20 mouse cellular contexts compared by ENCODE assay signal in the genomic region with DNA sequence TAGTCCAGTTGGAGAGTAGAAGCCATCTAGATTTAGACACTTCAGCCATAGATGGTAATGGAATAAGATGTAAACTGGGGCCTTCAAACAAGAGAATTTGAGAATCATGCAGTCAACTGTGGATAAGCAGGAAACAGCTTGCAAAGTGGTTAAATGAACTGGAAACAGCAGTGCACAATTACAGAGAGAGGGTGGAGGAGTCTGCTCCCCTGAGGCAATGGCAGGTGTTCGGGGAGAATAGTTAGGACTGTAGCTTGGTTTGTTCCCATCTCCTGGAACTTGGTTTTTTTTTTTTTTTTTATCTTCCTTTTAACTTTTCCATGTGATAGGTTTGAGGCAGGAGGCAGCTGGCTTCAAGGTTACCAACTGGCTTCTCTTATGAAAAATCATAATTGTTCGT.
DNase-seq lines count a peak whose midpoint lies in the region; ATAC-seq and TF ChIP-seq lines count a peak whose summit lies in the region.
"Had no signal": no experiment of that assay in that cellular context is flagged by ENCODE, and none has a peak within 500 bp of the region (broad histone marks: within the 10 kb centered on the region; RNA-seq: fewer than 3 reads in every experiment).

No protein-coding gene starts in this region.

- TF ChIP-seq EP300 in CH12.LX (IDR thresholded peaks at IDR 0.05; ENCODE audit: low read length) = 0 out of 2 replicates have a peak, but pooled peaks have one; percentile 26
- no peak for TF ChIP-seq EP300 in heart, adult 2 months (IDR thresholded peaks at IDR 0.05; ENCODE audit: insufficient read depth, low read depth, low read length)

- no peak for TF ChIP-seq CTCF in kidney, adult 2 months (conservative IDR thresholded peaks at IDR 0.05; ENCODE audit: insufficient read depth, insufficient read length, low read depth, low read length)
- TF ChIP-seq CTCF in CH12.LX (conservative IDR thresholded peaks at IDR 0.05 in 1 of 2, IDR thresholded peaks at IDR 0.05 in 1 of 2; ENCODE audit: low read depth in 2 of 2, low read length in 2 of 2) = no peak
- no peak for TF ChIP-seq CTCF in heart, adult 2 months (IDR thresholded peaks at IDR 0.05)

- DNase-seq in kidney, adult 2 months = peak; percentile 2
- no peak for DNase-seq in kidney, adult 11 months
- peak; percentile 38 for DNase-seq in 416B (ENCODE audit: low read depth)
- peak; percentile 5 for DNase-seq in CH12.LX (ENCODE audit: extremely low read depth)
- peak; percentile 82 for DNase-seq in embryonic facial prominence, embryonic 14.5 days (ENCODE audit: low spot score)
- no peak for DNase-seq in thymus, postnatal 10 days (ENCODE audit: low spot score in 2 of 2)
- no peak for DNase-seq in heart, adult 2 months
- DNase-seq: cerebellum, adult 11 months; heart, adult 11 months; kidney, adult 18-20 months; layer of hippocampus, adult 9-11 months; lung, adult 2 months; right cerebral cortex, postnatal 4 days; thymus, postnatal 14 days had no signal

- H3K27ac ChIP-seq in kidney, adult 2 months (ENCODE audit: insufficient read depth, low read depth, low read length) = no peak overlapping the region; the same call in 1 of the 2 replicates
- H3K27ac ChIP-seq in CH12.LX (ENCODE audit: insufficient read depth, low read depth) = no peak overlapping the region
- no peak overlapping the region for H3K27ac ChIP-seq in embryonic facial prominence, embryonic 14.5 days (replicated peaks; ENCODE audit: low read depth, low read length)
- no peak overlapping the region for H3K27ac ChIP-seq in heart, adult 2 months
- H3K27ac ChIP-seq: forebrain, embryonic 13.5 days; heart, embryonic 15.5 days; hindbrain, embryonic 14.5 days; macrophage; midbrain, embryonic 13.5 days; stomach, embryonic 15.5 days had no signal

- no peaks in the 10 kb centered on the region for H3K9me3 ChIP-seq in CH12.LX (replicated peaks; ENCODE audit: low read length)
- H3K9me3 ChIP-seq in embryonic facial prominence, embryonic 14.5 days (ENCODE audit: control insufficient read depth, low read length) = no peaks in the 10 kb centered on the region
- H3K9me3 ChIP-seq: forebrain, embryonic 13.5 days; heart, embryonic 15.5 days; midbrain, embryonic 13.5 days; stomach, embryonic 15.5 days had no signal

- intact Hi-C loops in heart, adult 2 months (cut with DNase I) = no loop called here

- H3K9ac ChIP-seq in CH12.LX (ENCODE audit: insufficient read depth, low read depth) = no peak overlapping the region
- H3K9ac ChIP-seq in embryonic facial prominence, embryonic 14.5 days (ENCODE audit: low read depth, low read length) = no peak overlapping the region
- no peak overlapping the region for H3K9ac ChIP-seq in heart, adult 2 months (ENCODE audit: low read depth, low read length)
- H3K9ac ChIP-seq: forebrain, embryonic 13.5 days; heart, embryonic 15.5 days; hindbrain, embryonic 14.5 days; midbrain, embryonic 13.5 days; stomach, embryonic 15.5 days had no signal

- dilution Hi-C loops in CH12.LX (cut with MboI; ENCODE audit: extremely low pct_ligation_motif_present, extremely low pct_unique_long_range_greater_than_20kb, low sequenced_read_pairs) = no loop called here

- 56% methylated on average over 2 of the region's 2 CpGs for WGBS in kidney, adult 2 months
- 57% methylated on average over 2 of the region's 2 CpGs for WGBS in embryonic facial prominence, embryonic 14.5 days
- 65% methylated on average over 2 of the region's 2 CpGs for WGBS in heart, adult 2 months

- peaks cover 4% of the 10 kb centered on the region; the same call in 1 of the 2 replicates for H3K4me1 ChIP-seq in kidney, adult 2 months (ENCODE audit: control insufficient read depth, insufficient read depth, low read length)
- H3K4me1 ChIP-seq in CH12.LX (ENCODE audit: control insufficient read depth in 1 of 2, insufficient read depth in 2 of 2) = peaks cover 0 to 9% of the 10 kb centered on the region in 2 experiments; a peak in 2 of 4 replicates
- H3K4me1 ChIP-seq in embryonic facial prominence, embryonic 14.5 days (ENCODE audit: control insufficient read depth, insufficient read depth, low read length) = no peaks in the 10 kb centered on the region
- peaks cover 1% of the 10 kb centered on the region; the same call in 1 of the 2 replicates for H3K4me1 ChIP-seq in heart, adult 2 months (ENCODE audit: control insufficient read depth, insufficient read depth, low read length)
- H3K4me1 ChIP-seq: forebrain, embryonic 13.5 days; heart, embryonic 15.5 days; midbrain, embryonic 13.5 days; stomach, embryonic 15.5 days had no signal

- peak; percentile 92 for ATAC-seq in embryonic facial prominence, embryonic 14.5 days (ENCODE audit: low read depth)
- ATAC-seq: forebrain, embryonic 13.5 days; midbrain, embryonic 13.5 days had no signal

- no peaks in the 10 kb centered on the region for H3K27me3 ChIP-seq in kidney, adult 2 months (replicated peaks; ENCODE audit: control insufficient read depth, insufficient read depth, low read length)
- H3K27me3 ChIP-seq in CH12.LX (replicated peaks) = no peaks in the 10 kb centered on the region
- H3K27me3 ChIP-seq in embryonic facial prominence, embryonic 14.5 days (replicated peaks; ENCODE audit: control insufficient read depth, insufficient read depth, low read length) = no peaks in the 10 kb centered on the region
- no peaks in the 10 kb centered on the region for H3K27me3 ChIP-seq in heart, adult 2 months (ENCODE audit: control insufficient read depth, insufficient read depth, low read length)
- H3K27me3 ChIP-seq: forebrain, embryonic 13.5 days; heart, embryonic 15.5 days; midbrain, embryonic 13.5 days; stomach, embryonic 15.5 days had no signal

- no peak for TF ChIP-seq POLR2A in kidney, adult 2 months (IDR thresholded peaks at IDR 0.05; ENCODE audit: low read depth, low read length)
- no peak for TF ChIP-seq POLR2A in CH12.LX (IDR thresholded peaks at IDR 0.05; ENCODE audit: low read depth, low read length)
- TF ChIP-seq POLR2A in heart, adult 2 months (IDR thresholded peaks at IDR 0.05; ENCODE audit: insufficient read depth, low read depth, low read length) = no peak

- in situ Hi-C loops in CH12.LX (cut with MboI; ENCODE audit: low pct_ligation_motif_present, low pct_unique_long_range_greater_than_20kb, low sequenced_read_pairs) = no loop called here

- H3K4me2 ChIP-seq in CH12.LX (ENCODE audit: insufficient read depth, low read depth, poor library complexity, severe bottlenecking) = no peak overlapping the region
- no peak overlapping the region for H3K4me2 ChIP-seq in embryonic facial prominence, embryonic 14.5 days (ENCODE audit: low read depth, low read length)
- H3K4me2 ChIP-seq: forebrain, embryonic 13.5 days; heart, embryonic 15.5 days; hindbrain, embryonic 14.5 days; midbrain, embryonic 13.5 days; stomach, embryonic 15.5 days had no signal

- no peak for TF ChIP-seq RAD21 in CH12.LX (IDR thresholded peaks at IDR 0.05; ENCODE audit: low read depth, low read length)

- H3K36me3 ChIP-seq in kidney, adult 2 months (ENCODE audit: control insufficient read depth, insufficient read depth, low read length) = no peaks in the 10 kb centered on the region
- H3K36me3 ChIP-seq in CH12.LX (replicated peaks in 1 of 2; ENCODE audit: control insufficient read depth in 1 of 2, insufficient read depth in 1 of 2, low read length in 1 of 2) = no peaks in the 10 kb centered on the region
- H3K36me3 ChIP-seq in embryonic facial prominence, embryonic 14.5 days (ENCODE audit: control insufficient read depth, insufficient read depth, low read length) = no peaks in the 10 kb centered on the region
- no peaks in the 10 kb centered on the region for H3K36me3 ChIP-seq in heart, adult 2 months (ENCODE audit: control insufficient read depth, insufficient read depth, low read length)
- H3K36me3 ChIP-seq: heart, embryonic 15.5 days; midbrain, embryonic 13.5 days; stomach, embryonic 15.5 days had no signal

- H3K4me3 ChIP-seq in kidney, adult 2 months (ENCODE audit: insufficient read depth, low read depth, low read length) = no peak overlapping the region
- H3K4me3 ChIP-seq in CH12.LX (replicated peaks in 1 of 3; ENCODE audit: low read depth in 2 of 3, low read length in 2 of 3, poor library complexity in 1 of 3) = no peak overlapping the region
- H3K4me3 ChIP-seq in embryonic facial prominence, embryonic 14.5 days (ENCODE audit: low read depth, low read length) = no peak overlapping the region
- no peak overlapping the region for H3K4me3 ChIP-seq in heart, adult 2 months
- H3K4me3 ChIP-seq: forebrain, embryonic 13.5 days; heart, embryonic 15.5 days; midbrain, embryonic 13.5 days; stomach, embryonic 15.5 days had no signal

- H3K79me2 ChIP-seq in CH12.LX (replicated peaks; ENCODE audit: control insufficient read depth, extremely low read depth, insufficient read depth, poor library complexity, severe bottlenecking) = no peaks in the 10 kb centered on the region
- no peaks in the 10 kb centered on the region for H3K79me2 ChIP-seq in heart, adult 2 months (replicated peaks; ENCODE audit: control insufficient read depth, insufficient read depth, low read length)

TF ChIP-seq in CH12.LX, 34 proteins besides CTCF, POLR2A, EP300 and RAD21:
- no peak for TF ChIP-seq GABPA (IDR thresholded peaks at IDR 0.05; ENCODE audit: insufficient replicate concordance, low read depth, low read length)
- no peak for TF ChIP-seq MYC (IDR thresholded peaks at IDR 0.05; ENCODE audit: low read depth, low read length)
- TF ChIP-seq IRF4 (IDR thresholded peaks at IDR 0.05; ENCODE audit: low read depth, low read length) = no peak
- TF ChIP-seq PAX5 (IDR thresholded peaks at IDR 0.05; ENCODE audit: low read length) = no peak
- no peak for TF ChIP-seq ZNF384 (IDR thresholded peaks at IDR 0.05; ENCODE audit: low read depth, low read length)
- no peak for TF ChIP-seq MAX (IDR thresholded peaks at IDR 0.05; ENCODE audit: low read length)
- TF ChIP-seq MXI1 (IDR thresholded peaks at IDR 0.05; ENCODE audit: low read depth, low read length) = no peak
- TF ChIP-seq TCF12 (IDR thresholded peaks at IDR 0.05; ENCODE audit: low read depth, low read length) = no peak
- no peak for TF ChIP-seq HCFC1 (IDR thresholded peaks at IDR 0.05; ENCODE audit: low read depth, low read length)
- no peak for TF ChIP-seq SIN3A (IDR thresholded peaks at IDR 0.05; ENCODE audit: low read length)
- no peak for TF ChIP-seq BHLHE40 (IDR thresholded peaks at IDR 0.05; ENCODE audit: low read depth, low read length)
- TF ChIP-seq POLR2AphosphoS2 (IDR thresholded peaks at IDR 0.05; ENCODE audit: low read depth, low read length) = no peak

Comparison
In these comparisons a context has a peak if more than half of its experiments do, and no peak if none do; other contexts are left out.
1. DNase-seq: peak in kidney, adult 2 months (single experiment), 416B (single experiment), CH12.LX (single experiment) and embryonic facial prominence, embryonic 14.5 days (single experiment); none in kidney, adult 11 months (single experiment), thymus, postnatal 10 days (0 of 2) and heart, adult 2 months (0 of 2).